Mouse (Mus musculus) spleen, adult 2 months (tissue): ENCODE data around the gene G2e3.

Experiments used
- CTCF ChIP-seq: fragments of 200-500 bp; IDR thresholded peaks from 2 replicates; pipeline ENCODE4 v1.5.1; 2011; ENCODE audit warnings: mild to moderate bottlenecking, inconsistent platforms; ENCODE audit not compliant: insufficient read depth, insufficient read length, insufficient replicate concordance; ENCODE audit errors: extremely low read depth
- POLR2A ChIP-seq: fragments of 200-500 bp; IDR thresholded peaks from 2 replicates; pipeline ENCODE4 v1.6.1; 2011; ENCODE audit warnings: low read depth, low read length, inconsistent platforms

DNA sequence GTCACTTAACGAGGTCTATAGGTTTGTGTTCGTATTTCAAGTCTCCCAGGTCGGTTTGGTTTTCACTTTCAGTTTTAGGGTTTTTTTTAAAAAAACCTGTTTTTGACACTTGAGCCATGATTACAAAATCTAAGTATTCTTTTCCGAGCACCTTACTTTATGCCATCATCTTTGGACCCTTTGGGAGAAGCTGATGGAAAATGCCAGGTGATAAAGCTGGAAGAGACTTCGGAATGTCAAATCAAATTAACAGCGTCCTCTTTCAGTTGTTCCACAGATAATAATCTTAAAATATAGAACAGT lies 30.0 kb downstream of the G2e3 start:
- TF ChIP-seq CTCF (no peak), POLR2A (no peak)
